Mouse (Mus musculus) MEL (cell line): ENCODE data around the gene Vti1a. TPM values are rescaled to one million over a fixed set of nuclear protein-coding genes. Genes with fewer than 3 reads are reported as not detected.

ENCODE experiments used
- DNase-seq: peaks from one replicate; pipeline ENCODE4 v3.0.0; 2011; ENCODE audit warnings: low read depth, low spot score
- H3K27ac ChIP-seq: 2 replicates; pipeline ENCODE4 v1.5.1; 2012; ENCODE audit warnings: low read depth, mild to moderate bottlenecking, control low read depth, low read length, moderate library complexity; ENCODE audit not compliant: control insufficient read depth
- H3K27me3 ChIP-seq, 2 experiments: fragments of 150-350 bp in 1 of 2; sonication (generic) in 1 of 2; 2 replicates each; pipeline ENCODE4 v1.6.1; 2012; ENCODE audit warnings: low read length in 2 of 2, mild to moderate bottlenecking in 2 of 2, improper control_type of control experiment in 1 of 2, moderate library complexity in 1 of 2; ENCODE audit not compliant: insufficient read depth in 2 of 2, control insufficient read depth in 1 of 2
- H3K36me3 ChIP-seq, 2 experiments: 2 replicates each; pipeline ENCODE4 v1.6.1; 2012 to 2014; ENCODE audit warnings: low read length in 2 of 2, improper control_type of control experiment in 1 of 2, inconsistent platforms in 1 of 2, mild to moderate bottlenecking in 1 of 2; ENCODE audit not compliant: insufficient read depth in 2 of 2, control insufficient read depth in 1 of 2
- H3K4me1 ChIP-seq, 2 experiments: fragments of 150-350 bp in 1 of 2; sonication (generic) in 1 of 2; 2 replicates each; pipeline ENCODE4 v1.6.1; 2012; ENCODE audit warnings: low read length in 2 of 2, improper control_type of control experiment in 1 of 2, mild to moderate bottlenecking in 1 of 2; ENCODE audit not compliant: insufficient read depth in 2 of 2, control insufficient read depth in 1 of 2
- H3K4me3 ChIP-seq, 2 experiments: fragments of 150-350 bp in 1 of 2; sonication (generic) in 1 of 2; 2 replicates each; pipeline ENCODE4 v1.5.1; 2012; ENCODE audit warnings: low read depth in 2 of 2, low read length in 2 of 2, mild to moderate bottlenecking in 2 of 2, moderate library complexity in 2 of 2, control low read depth in 1 of 2, improper control_type of control experiment in 1 of 2; ENCODE audit not compliant: control insufficient read depth in 1 of 2, insufficient read depth in 1 of 2
- H3K79me2 ChIP-seq: 2 replicates; pipeline ENCODE4 v1.6.1; 2012; ENCODE audit warnings: mild to moderate bottlenecking, low read length, moderate library complexity; ENCODE audit not compliant: control insufficient read depth, poor library complexity, insufficient read depth
- H3K9ac ChIP-seq: 2 replicates; pipeline ENCODE4 v1.6.1; 2012; ENCODE audit warnings: low read depth, mild to moderate bottlenecking, control low read depth, low read length, moderate library complexity; ENCODE audit not compliant: control insufficient read depth, poor library complexity, severe bottlenecking
- H3K9me3 ChIP-seq: fragments of 150-350 bp; sonication (generic); replicated peaks from 2 replicates; pipeline ENCODE4 v1.6.1; 2012; ENCODE audit warnings: mild to moderate bottlenecking, low read length, improper control_type of control experiment, moderate library complexity; ENCODE audit not compliant: insufficient read depth
- BHLHE40 ChIP-seq: IDR thresholded peaks from 2 replicates; pipeline ENCODE4 v1.6.1; 2012; ENCODE audit warnings: low read depth, mild to moderate bottlenecking, inconsistent platforms, low read length, improper control_type of control experiment, borderline replicate concordance
- CHD2 ChIP-seq: IDR thresholded peaks from 2 replicates; pipeline ENCODE4 v1.6.1; 2011; ENCODE audit warnings: low read length, improper control_type of control experiment
- E2F4 ChIP-seq: IDR thresholded peaks from 2 replicates; pipeline ENCODE4 v1.6.1; 2011; ENCODE audit warnings: low read depth, low read length, improper control_type of control experiment, borderline replicate concordance
- ETS1 ChIP-seq: IDR thresholded peaks from 2 replicates; pipeline ENCODE4 v1.6.1; 2012; ENCODE audit warnings: low read depth, mild to moderate bottlenecking, inconsistent platforms, low read length, improper control_type of control experiment, moderate library complexity
- KAT2A ChIP-seq: conservative IDR thresholded peaks from 2 replicates; pipeline ENCODE4 v1.6.1; 2012; ENCODE audit warnings: low read depth, low read length, improper control_type of control experiment, inconsistent platforms
- MAZ ChIP-seq: IDR thresholded peaks from 2 replicates; pipeline ENCODE4 v1.6.1; 2012; ENCODE audit warnings: low read depth, mild to moderate bottlenecking, inconsistent platforms, low read length, improper control_type of control experiment
- MXI1 ChIP-seq: IDR thresholded peaks from 2 replicates; pipeline ENCODE4 v1.6.1; 2011; ENCODE audit warnings: mild to moderate bottlenecking, low read depth, low read length, improper control_type of control experiment
- NELFE ChIP-seq: IDR thresholded peaks from 2 replicates; pipeline ENCODE4 v1.6.1; 2011; ENCODE audit warnings: low read depth, low read length, improper control_type of control experiment
- POLR2A ChIP-seq, 2 experiments: IDR thresholded peaks; 2 replicates each; pipeline ENCODE4 v1.6.1; 2011 to 2012; ENCODE audit warnings: low read length in 2 of 2, mild to moderate bottlenecking in 2 of 2, control low read depth in 1 of 2, improper control_type of control experiment in 1 of 2, low read depth in 1 of 2, moderate library complexity in 1 of 2; ENCODE audit not compliant: control insufficient read depth in 1 of 2, insufficient read depth in 1 of 2, poor library complexity in 1 of 2
- POLR2AphosphoS2 ChIP-seq: IDR thresholded peaks from 2 replicates; pipeline ENCODE4 v1.6.1; 2011; ENCODE audit warnings: low read length, improper control_type of control experiment
- RAD21 ChIP-seq: IDR thresholded peaks from 2 replicates; pipeline ENCODE4 v1.6.1; 2011; ENCODE audit warnings: mild to moderate bottlenecking, low read depth, low read length, improper control_type of control experiment
- RCOR1 ChIP-seq: IDR thresholded peaks from 2 replicates; pipeline ENCODE4 v1.6.1; 2012; ENCODE audit warnings: low read depth, mild to moderate bottlenecking, inconsistent platforms, low read length, improper control_type of control experiment
- SMC3 ChIP-seq: IDR thresholded peaks from 2 replicates; pipeline ENCODE4 v1.6.1; 2011; ENCODE audit warnings: low read depth, low read length, improper control_type of control experiment
- TAL1 ChIP-seq: IDR thresholded peaks from 2 replicates; pipeline ENCODE4 v1.6.1; 2012; ENCODE audit warnings: mild to moderate bottlenecking, inconsistent platforms, low read length, moderate library complexity, mixed read lengths
- UBTF ChIP-seq: IDR thresholded peaks from 2 replicates; pipeline ENCODE4 v1.6.1; 2012; ENCODE audit warnings: low read depth, mild to moderate bottlenecking, inconsistent platforms, low read length, improper control_type of control experiment, moderate library complexity, borderline replicate concordance; ENCODE audit not compliant: insufficient read depth
- ZKSCAN1 ChIP-seq: IDR thresholded peaks from 2 replicates; pipeline ENCODE4 v1.6.1; 2012; ENCODE audit warnings: low read depth, mild to moderate bottlenecking, inconsistent platforms, low read length, improper control_type of control experiment, moderate library complexity
- polyA plus RNA-seq, 2 experiments: library from polyadenylated mRNA; stranded (reverse) in 1 of 2; unstranded in 1 of 2; fragments of >175 nt in 1 of 2; fragments of >200 nt in 1 of 2; gene quantifications; 2 replicates each; pipeline versions ENCODE4 v1.2.1 to v1.2.4; 2012; ENCODE audit warnings: low replicate concordance in 2 of 2, low read depth in 1 of 2; ENCODE audit not compliant: insufficient read length in 2 of 2, insufficient read depth in 1 of 2, missing spikeins in 1 of 2
- total RNA-seq: library from RNA; depleted of rRNA; stranded (reverse); fragments of 300-350 nt; gene quantifications from 2 replicates; pipeline ENCODE4 v1.2.3, GENCODE M21; 2012

Vti1a gene
- total and polyA plus RNA-seq, 3 experiments = 37.2 to 119 (median 42.8) TPM

- peaks cover 0 to 23% of the 10 kb centered on the region in 2 experiments; a peak in 2 of 4 replicates for H3K36me3 ChIP-seq
- no peak overlapping the region for H3K9ac ChIP-seq
- H3K9me3 ChIP-seq = no peaks in the 10 kb centered on the region
- no peak overlapping the region for H3K27ac ChIP-seq
- peaks cover 23 to 26% of the 10 kb centered on the region in 2 experiments for H3K4me1 ChIP-seq
- no peak overlapping the region for H3K4me3 ChIP-seq
- H3K27me3 ChIP-seq = no peaks in the 10 kb centered on the region
- no peaks in the 10 kb centered on the region for H3K79me2 ChIP-seq
- DNase-seq = no peak
- TF ChIP-seq POLR2AphosphoS2 = no peak
- TF ChIP-seq POLR2A (IDR thresholded peaks at IDR 0.05; ENCODE audit: control insufficient read depth in 1 of 2, insufficient read depth in 1 of 2, low read depth in 1 of 2, low read length in 2 of 2, poor library complexity in 1 of 2) = no peak
- no peak for TF ChIP-seq BHLHE40
- no peak for TF ChIP-seq TAL1
- TF ChIP-seq KAT2A = no peak
- TF ChIP-seq RAD21 = no peak
- TF ChIP-seq, all 39 proteins: peak for 0
Measured at GRCm38 (mm10) chr19:55560088-55560682, 244.1 kb downstream of the Vti1a start.

- Histone ChIP-seq H3K27ac (no peak overlapping the region), H3K4me3 (no peak overlapping the region), H3K9ac (no peak overlapping the region), H3K4me1 (peaks cover 33 to 34% of the 10 kb centered on the region in 2 experiments), H3K27me3 (no peaks in the 10 kb centered on the region), H3K36me3 (peaks cover 0 to 35% of the 10 kb centered on the region in 2 experiments; a peak in 2 of 4 replicates), H3K79me2 (no peaks in the 10 kb centered on the region), H3K9me3 (no peaks in the 10 kb centered on the region)
- DNase-seq = no peak
- TF ChIP-seq SMC3 = no peak
- TF ChIP-seq BHLHE40 = no peak
- TF ChIP-seq TAL1 = no peak
- TF ChIP-seq UBTF = no peak
- no peak for TF ChIP-seq NELFE
Measured at GRCm38 (mm10) chr19:55561469-55561868, 245.4 kb downstream of the Vti1a start.

GRCm38 (mm10) chr19:55562487-55563147 is 246.5 kb downstream of the Vti1a start:
- no peaks in the 10 kb centered on the region for H3K79me2 ChIP-seq
- TF ChIP-seq ZKSCAN1 (peak; percentile 96), RCOR1 (no peak), E2F4 (0 out of 2 replicates have a peak, but pooled peaks have one; percentile 35), ETS1 (0 out of 2 replicates have a peak, but pooled peaks have one; percentile 22), MAZ (0 out of 2 replicates have a peak, but pooled peaks have one; percentile 40), MXI1 (peak; percentile 26; the same call in 1 of the 2 replicates), CHD2 (no peak)
- H3K36me3 ChIP-seq = peaks cover 0 to 43% of the 10 kb centered on the region in 2 experiments; a peak in 2 of 4 replicates
- H3K4me1 ChIP-seq = peaks cover 33 to 40% of the 10 kb centered on the region in 2 experiments
- no peak overlapping the region for H3K4me3 ChIP-seq
- no peak overlapping the region for H3K27ac ChIP-seq
- no peaks in the 10 kb centered on the region for H3K27me3 ChIP-seq
- H3K9me3 ChIP-seq = no peaks in the 10 kb centered on the region
- DNase-seq = peak; percentile 49
- no peak overlapping the region for H3K9ac ChIP-seq
